Mouse (Mus musculus) fibroblast of lung, adult 2 months (primary cell): ENCODE results near the gene Zcchc3.

Source experiments
- DNase-seq: peaks from one replicate; pipeline ENCODE4 v3.0.0-alpha.2; 2011; ENCODE audit warnings: low read depth

The Zcchc3 gene

DNA sequence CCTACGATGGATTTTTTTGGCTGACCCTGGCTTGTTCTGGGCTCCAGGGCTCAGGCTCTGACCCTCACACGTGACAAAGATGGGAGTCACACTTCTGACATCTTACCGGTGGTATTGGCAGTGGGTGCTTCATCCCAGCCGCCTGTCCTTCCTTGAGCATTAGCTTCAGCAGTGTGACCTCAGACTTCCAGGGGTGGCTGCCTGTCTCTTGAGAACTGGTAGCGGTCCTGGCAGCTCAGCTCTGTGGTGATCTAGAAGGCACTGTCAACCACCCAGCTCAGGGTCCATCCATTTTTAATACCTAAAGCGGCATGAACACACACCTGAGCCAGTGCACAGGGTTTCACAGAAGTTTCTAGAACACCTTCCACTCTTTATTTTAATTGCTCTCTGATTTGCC is 5.0 kb downstream of the Zcchc3 start:
- DNase-seq, result no peak

DNA sequence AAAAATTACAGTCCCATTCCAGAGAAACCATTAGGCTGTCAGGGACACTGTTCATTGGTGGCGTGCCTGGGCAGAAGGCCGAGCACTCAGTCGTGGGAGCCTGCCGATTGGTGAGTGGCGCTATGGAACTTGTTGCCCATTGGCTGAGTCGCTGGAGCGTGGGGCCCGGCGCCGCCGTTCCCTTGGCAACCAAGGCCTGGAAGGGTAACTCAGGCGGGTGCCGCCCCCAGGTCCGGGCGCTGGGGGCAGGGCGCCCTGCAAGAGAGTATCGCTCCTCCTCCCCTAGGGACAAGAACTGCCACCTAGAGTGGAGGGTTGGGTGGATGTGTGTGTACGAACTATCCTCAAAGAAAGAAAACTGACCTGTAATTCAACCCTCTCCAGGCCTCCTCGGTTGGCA is 8.7 kb downstream of the Zcchc3 start:
- DNase-seq, result peak; percentile 87

GRCm38 (mm10) chr2:152399122-152399542 is 15.7 kb downstream of the Zcchc3 start:
- no peak for DNase-seq

GRCm38 (mm10) chr2:152398691-152399090 is 16.1 kb downstream of the Zcchc3 start:
- DNase-seq, result no peak

GRCm38 (mm10) chr2:152397680-152398435 is 17.0 kb downstream of the Zcchc3 start, which contains the start of gene Sox12:
Gene Sox12 (minus strand): TSS chr2:152398063.
- DNase-seq, result no peak

DNA sequence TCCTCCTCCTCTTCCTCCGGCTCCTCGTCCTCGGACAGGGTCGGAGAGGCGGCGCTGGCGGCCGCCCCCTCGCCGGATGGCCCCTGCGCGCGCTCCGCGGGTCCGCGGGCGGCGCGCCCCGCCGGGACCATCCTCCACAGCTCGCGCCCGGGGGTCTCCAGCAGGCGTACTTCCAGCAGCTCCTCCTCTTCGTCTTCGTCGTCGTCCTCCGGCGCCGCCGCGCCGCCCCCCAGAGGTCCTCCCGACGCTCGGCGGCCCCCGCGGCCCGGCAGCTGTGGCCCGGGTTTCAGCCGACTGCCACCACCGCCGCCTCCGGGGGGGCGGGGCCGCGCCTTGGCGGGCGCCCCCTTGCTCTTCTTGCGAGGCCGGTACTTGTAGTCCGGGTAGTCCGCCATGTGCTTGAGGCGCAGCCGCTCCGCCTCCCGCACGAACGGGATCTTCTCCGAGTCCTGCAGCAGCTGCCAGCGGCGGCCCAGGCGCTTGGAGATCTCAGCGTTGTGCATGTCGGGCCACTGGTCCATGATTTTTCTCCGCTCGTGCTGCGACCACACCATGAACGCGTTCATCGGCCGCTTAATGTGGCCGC is 17.7 kb downstream of the Zcchc3 start:
- DNase-seq, result no peak

DNA sequence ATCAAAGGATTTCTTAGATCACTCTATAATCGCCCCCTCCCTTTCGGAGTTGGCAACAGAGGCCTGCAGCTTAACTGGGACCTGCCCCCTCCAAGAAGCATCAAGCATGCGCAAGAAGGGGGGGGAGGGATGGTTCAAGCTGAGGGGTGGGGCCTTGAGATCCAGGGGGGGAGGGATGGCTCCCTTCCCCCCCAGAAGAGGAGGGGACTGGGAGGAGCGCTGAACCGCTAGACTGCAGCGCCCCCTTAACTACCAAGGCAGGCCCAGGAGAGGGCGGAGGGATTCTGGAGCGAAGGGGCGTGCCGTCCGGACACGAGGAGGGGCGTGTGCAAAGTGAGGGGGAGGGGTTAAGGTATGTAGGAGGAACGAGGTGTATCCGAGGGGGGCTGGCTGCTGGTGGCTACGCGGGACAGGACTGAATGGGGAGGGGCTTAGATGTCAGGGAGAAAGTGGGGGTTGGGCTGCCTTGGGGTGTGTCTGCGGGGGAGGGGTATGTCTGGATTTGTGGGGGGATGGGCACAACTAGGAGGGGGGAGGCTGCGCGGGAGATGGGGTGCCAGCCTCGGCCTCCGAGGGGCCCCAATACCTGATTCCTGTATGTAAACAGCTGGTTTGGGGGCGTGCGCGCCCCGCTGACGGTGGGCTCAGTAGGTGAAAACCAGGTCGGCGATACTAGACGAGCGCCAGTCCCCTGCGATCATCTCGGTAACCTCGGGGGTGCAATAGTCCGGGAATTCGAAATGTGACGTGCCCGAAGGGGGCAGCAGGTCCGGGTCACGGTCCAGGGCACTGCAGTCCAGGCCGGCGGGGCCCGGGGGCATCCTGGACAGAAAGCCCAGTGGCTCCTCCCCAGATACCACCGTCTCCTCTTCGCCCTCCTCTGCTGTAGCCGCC is 18.5 kb downstream of the Zcchc3 start:
- peak; percentile 76 for DNase-seq

DNA sequence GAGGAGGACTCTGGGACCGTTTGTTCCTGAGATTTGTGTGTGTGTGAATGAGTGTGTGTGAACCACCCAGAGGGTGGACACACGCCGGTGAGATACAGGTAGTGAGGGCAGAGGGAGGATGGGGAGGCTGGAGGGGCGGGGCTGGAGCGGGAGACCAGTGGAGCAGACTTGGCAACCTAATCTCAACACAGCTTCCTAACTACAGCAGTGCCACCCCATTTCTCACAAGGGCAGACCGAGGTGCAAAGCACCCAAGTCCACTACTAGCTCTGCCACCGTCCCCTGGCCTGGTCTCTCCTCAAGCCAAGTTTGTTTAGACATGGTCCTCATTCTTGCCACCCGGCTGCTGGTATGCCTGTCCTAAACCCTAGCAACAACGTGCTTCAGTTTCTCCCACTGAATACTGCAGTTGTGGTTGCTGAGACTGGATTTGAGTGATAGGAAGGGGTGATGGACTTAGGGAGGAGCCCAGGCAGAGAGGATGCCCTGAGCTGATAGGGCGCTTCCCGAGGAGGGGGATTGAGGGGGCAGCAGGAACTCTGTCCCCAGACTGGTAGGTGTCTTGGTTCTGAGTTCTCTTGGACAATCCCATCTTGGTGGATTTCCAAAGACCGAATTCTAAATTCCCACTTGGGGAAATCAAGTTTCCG is 19.4 kb downstream of the Zcchc3 start:
- no peak for DNase-seq

DNA sequence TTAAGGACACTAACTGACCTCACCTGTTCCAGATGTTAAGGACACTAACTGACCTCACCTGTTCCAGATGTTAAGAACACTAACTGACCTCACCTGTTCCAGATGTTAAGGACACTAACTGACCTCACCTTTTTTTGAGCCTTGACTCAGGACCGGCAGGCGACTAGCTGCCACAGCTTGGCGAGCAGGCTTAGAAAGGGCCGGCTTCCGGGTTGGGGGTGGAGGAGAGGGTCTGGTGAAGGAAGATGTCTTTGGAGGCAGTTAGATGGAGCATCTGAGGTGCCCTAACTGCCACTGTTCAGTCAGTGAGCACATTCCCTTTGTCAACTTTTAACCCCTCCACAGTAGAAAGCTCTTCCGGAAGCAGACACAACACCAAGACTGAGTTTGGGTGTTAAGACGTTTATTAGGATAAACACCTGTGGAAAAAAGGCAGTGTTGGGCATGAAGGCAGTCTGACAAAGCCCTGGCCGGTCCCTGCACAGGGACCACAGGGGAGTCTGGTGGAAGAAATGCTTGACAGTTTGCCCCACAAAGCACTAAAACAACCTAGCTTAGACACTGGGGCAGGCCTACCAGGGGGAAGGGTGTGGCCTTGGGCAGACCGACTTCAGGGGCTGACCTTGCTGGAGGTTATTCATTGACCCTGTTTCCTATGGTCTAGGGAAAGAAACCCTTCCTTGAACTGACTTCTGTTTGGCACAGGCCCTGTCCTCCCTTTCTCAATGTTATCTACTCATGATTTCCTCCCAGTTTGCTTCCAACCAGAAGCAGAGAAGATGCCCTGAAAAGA is 21.4 kb downstream of the Zcchc3 start:
- DNase-seq, result no peak

DNA sequence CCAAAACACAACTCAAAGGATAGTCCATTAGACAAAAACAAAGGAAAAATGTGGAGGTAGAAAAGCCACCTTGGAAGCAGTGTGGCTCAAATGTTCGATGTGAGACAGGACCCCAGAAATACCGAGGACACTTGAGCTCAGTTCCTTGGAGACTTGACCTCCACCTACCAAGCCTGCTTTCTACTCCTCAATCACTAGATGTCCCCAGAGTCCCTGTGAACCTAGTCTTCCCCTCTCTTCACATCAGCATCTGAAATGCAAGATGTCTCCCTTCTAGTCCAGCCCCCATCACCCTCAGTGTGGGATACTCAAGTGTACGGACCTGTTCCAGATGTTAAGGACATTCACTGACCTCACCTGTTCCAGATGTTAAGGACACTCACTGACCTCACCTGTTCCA is 22.0 kb downstream of the Zcchc3 start:
- no peak for DNase-seq

DNA sequence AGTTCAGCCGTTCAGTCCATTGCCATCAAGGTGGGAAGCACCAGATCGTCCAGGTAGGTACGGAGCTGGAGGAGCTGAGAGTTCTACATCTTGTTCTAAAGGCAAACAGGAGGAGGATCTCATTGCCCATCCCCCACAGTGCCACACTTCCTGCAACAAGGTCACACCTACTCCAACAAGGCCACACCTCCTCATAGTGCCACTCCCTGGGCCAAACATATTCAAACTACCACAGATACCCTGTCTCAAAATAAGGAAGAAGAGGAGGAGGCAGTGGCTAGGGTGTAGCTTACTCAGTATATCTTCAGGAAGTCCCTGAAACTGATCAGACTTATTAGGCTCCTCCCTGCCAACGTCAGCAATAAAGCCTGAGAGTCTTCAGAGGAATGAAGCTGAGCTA is 30.6 kb downstream of the Zcchc3 start:
- no peak for DNase-seq

DNA sequence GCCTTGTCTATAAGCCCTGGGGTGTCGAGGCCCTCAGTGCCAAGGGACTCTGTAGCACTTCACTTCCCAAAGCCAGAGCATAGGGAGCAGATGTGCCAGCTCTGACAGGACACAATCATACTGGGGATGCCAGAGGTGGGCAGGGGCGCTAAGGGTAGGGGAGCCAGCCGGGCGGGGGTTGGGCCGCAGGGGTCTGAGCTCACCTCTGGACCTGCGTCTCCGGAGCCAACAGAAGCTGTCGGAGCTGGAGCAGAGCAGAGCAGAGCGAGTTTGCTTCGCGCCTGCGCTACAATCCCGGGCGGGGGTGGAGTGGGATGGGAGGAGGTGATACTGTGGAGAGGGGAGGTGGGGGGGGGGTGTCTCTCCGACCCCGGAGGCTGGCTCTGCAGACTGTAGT is 38.5 kb downstream of the Zcchc3 start, which contains the start of gene Nrsn2:
TSS of gene Nrsn2 (minus strand) at position 294 of the 397 bp plus-strand sequence.
- DNase-seq, result no peak

GRCm38 (mm10) chr2:152375652-152376344 is 39.0 kb downstream of the Zcchc3 start:
- no peak for DNase-seq

DNA sequence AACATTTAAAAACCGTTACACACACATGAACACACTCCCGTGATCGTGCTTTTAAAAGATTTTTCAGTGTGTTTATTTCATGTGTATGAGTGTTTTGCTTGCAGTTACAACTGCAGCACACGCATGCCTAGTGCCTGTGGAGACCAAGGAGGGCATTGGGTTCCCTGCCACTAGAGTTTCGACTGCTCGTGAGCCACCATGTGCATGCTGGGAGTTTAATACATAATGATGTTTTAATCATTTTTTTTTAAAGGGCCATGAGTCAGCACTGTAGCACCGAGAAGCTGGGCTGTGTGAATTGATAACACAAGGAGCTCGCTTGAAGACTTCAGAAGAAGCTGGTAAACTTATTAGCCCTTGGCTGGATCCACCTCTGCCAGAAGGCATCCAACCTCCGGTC is 41.3 kb downstream of the Zcchc3 start:
- DNase-seq, result no peak

GRCm38 (mm10) chr2:152372661-152373060 is 42.2 kb downstream of the Zcchc3 start:
- DNase-seq, result no peak

DNA sequence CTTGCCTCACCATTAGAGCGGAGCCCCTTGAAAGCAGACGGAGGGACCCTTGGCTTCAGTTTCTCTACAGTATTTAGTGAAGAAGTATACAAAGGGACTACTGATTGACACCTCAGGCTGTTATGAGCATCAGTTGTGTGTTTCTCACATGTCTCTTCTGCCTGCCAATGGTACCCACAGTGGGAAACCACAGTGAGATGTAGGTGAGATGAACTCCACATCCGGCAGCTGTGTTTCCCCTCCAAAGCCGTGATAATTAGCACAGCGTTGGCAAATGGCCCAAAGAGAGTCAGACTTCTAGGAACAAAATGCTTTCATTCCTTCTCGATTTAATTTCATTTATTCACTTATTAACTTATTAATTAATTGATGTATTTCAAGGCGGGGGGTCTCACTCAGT is 42.7 kb downstream of the Zcchc3 start:
- no peak for DNase-seq

DNA sequence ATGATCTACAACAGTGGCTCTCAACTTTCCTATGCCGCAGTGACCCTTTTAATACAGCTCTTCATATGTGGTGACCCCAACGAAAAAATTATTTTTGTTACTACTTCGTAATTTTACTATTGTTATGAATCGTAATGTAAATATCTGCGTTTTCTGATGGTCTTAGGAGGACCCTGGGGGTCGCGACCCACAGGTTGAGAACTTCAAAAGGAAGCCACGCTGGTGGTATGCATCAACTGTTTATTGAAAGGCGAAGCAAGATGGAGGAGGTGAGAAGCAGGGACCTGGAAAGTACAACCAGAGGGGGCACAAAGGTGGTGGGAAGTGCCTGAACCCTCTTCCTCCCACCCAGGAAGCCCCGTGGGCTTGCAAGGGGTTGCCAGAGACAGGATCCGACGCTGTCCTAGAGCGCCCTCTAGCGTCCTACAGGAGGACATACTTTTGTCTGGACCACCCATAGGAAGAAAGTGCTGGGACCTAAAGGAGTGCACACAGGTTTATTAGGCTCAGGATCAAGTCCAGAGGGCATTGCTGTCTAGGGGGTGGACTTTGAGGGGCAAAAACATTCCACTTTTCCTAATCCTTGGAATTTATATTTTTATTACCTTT is 46.2 kb downstream of the Zcchc3 start:
- no peak for DNase-seq

- DNase-seq, result no peak
These were observed 46.9 kb downstream of the Zcchc3 start for GRCm38 (mm10) chr2:152367917-152368316.

DNA sequence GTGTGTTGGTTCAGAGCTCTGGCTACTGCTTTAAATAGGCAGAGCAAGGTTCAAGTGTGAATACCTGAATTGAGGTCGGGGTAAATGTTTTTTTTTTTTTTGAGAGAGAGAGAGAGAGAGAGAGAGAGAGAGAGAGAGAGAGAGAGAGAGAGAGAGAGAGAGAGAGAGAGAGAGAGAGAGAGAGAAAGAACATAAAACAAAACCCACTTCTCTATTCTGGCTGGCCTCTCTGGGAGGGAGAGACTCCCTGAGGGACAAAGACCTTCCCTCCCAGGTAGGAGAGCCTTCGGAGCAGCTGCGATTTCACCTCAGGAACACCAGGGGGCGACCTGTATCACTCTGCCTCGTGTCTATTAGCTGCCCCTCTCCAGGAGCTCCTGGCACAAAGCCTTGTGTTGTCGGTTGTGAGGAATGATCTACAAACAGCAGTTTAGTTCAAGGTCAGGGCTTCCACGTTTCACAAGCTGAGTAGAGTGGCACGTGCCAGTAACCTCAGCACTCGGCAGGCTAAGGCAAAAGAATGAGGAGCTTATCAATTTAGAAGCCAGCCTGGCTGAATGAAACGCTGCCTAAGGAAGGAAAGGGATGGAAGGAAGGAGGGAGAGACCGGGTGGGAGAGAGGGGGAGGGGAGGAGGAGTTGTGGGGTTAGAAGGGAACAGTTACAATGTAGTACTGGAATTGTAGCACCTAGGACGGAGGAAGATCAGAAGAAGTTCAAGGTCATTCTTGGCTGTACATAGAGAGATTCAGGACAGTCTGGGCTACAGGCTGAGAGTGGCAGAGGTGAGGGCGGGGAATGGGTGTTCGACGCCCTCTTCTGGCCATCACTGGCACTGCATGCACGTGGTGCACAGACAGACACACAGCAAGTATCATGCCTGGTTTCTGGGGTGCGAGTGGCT is 51.3 kb downstream of the Zcchc3 start:
- DNase-seq, result peak; percentile 73
